Mouse (Mus musculus) liver, adult 10 weeks (tissue): ENCODE data around the gene Olfr905. TPM values are rescaled to one million over a fixed set of nuclear protein-coding genes. Genes with fewer than 3 reads are reported as not detected.

Experiments used
- polyA plus RNA-seq: library from polyadenylated mRNA; stranded (reverse); fragments of 350-450 nt; fragmentation: Illumina TruSeq; extraction: RNeasy Lipid Tissue Mini Kit (QIAGEN cat#74804); gene quantifications from one replicate; pipeline ENCODE4 v1.2.3, GENCODE M21; 2014; ENCODE audit warnings: low read depth, low replicate concordance

Olfr905 gene
- polyA plus RNA-seq, result not detected

DNA sequence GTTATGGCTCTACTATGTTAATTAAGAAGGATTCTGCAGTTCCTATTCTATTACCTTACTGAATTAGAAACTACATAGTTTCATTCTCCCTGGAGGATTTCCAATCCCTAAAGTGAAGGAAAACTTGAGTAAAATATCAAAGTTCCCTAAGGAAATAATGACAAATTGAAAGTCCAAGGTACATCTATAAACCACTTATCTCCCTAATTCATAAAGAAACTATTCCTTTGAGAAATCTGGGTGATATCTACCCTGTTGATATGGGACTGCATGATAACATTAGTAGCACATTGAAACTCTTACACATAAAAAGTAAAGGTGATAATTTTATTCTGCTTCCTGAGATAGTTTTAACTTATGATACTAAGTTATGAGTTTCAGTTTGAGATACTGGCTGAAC, at the start of gene Olfr905:
Gene Olfr905, plus strand, starts transcription at position 301 of the 400 bp plus-strand sequence.

DNA sequence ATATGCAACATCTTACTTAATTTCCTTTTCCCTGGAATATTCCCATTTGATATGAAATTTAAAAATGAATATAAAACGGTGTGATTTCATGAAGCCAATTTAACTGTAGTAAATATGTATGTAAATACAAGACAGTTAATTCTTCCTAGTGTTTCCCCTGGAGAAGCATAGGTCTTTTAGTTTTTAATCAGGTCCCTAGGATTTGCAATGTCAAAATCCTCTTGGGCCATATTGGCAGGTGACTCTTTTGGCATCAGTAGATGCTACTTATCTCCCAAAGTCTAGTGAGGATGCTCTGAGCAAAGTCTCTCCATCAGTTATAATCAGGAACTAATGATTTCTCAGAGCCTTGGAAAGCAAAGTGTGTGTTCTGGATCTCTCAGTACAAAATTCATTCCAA, 41.8 kb upstream of the Olfr905 start, which contains the start of gene Olfr901:
Gene Olfr901, plus strand, starts transcription at position 301 of the 400 bp plus-strand sequence.

DNA sequence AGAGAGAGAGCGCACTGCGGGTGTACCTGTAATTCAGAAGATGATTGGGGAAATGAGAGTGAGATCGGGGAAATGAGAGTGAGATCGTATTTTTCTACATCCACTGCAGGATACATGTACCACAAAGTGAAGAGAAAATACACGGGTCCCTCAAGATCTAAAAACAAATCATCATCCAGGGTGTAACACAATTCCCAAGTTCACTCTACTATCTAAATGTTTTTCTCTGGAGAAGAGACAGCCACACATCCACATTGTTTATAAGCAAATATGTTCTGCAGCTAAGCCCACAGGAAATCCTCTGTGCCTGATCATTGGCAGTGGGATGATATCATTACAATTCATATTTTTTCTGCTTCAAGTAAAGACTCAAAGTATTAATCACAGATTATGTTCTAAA, 23.6 kb upstream of the Olfr905 start, which contains the start of gene Olfr902:
Gene Olfr902, plus strand, starts transcription at position 301 of the 400 bp plus-strand sequence.

GRCm38 (mm10) chr9:38462844-38463243, 8.1 kb upstream of the Olfr905 start, which contains the start of gene Olfr904:
Gene Olfr904, plus strand, starts transcription at chr9:38463144.

DNA sequence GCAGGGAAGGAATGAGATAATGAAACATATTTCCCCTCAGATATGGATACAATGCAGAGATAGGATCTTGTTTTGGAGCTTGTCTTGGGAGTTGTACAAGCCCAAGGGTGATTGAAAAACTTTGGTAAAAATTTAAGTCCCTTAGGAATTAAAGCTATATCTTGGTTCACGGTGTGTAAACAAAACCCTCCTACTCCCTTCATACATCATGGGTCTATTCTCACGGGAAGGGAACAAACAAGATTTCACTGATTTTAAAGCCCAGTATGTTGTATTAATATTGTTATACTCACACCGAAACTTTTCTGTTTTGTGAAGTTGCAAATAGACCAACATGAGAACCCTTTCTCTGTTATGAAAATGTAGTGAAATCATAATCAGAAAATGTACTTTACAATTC, 15.9 kb downstream of the Olfr905 start, which contains the start of gene Olfr906:
Gene Olfr906, plus strand, starts transcription at position 301 of the 400 bp plus-strand sequence.

DNA sequence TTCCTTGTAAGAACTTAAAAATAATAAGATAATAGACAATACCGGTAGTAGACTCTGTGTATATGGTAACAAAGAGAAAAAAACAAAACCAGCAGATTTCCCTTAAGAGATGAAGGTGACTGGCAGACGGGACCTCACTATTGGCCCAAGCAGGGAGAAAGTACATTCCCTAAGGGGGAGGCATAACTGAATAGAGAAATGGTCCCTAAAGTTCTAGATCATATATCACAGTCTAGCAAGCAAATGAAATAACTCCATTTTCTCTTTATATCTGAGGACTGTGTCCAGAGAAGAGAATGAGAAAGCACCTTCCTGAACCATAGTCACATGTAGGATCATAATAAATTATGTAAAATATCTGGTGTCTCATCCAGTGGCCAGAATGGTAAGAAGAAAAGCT, 24.6 kb downstream of the Olfr905 start, which contains the start of gene Olfr907:
Gene Olfr907, plus strand, starts transcription at position 301 of the 400 bp plus-strand sequence.

DNA sequence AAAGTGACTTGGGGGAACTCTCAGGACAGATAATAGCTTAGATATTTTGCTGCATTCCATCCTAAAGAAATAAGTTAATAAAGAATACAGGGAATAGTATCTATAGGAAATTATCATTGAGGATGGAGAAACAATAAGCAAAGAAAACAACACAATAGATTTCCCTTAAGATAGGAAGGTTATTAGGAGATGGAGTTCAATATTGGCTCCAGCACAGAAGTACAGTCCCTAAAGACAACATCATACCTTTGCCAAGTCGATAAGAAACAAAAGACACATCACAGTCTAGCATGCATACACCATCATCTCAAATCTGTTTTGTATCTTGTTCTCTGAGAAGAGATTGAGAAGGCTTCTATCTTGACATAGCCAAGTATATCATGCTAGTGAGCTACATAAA, 50.4 kb downstream of the Olfr905 start, which contains the start of gene Olfr911-ps1:
Gene Olfr911-ps1, plus strand, starts transcription at position 301 of the 400 bp plus-strand sequence.

Other genes with a start within 250 kb of the Olfr905 start
- gene Olfr143, start 218.3 kb upstream of the Olfr905 start, polyA plus RNA-seq, result not detected
- gene Olfr895, start 203.3 kb upstream of the Olfr905 start, polyA plus RNA-seq, result not detected
- gene Olfr896-ps1, start 180.0 kb upstream of the Olfr905 start, polyA plus RNA-seq, result not detected
- not detected for gene Olfr25, start 142.0 kb upstream of the Olfr905 start, polyA plus RNA-seq
- not detected for gene Olfr898, start 122.7 kb upstream of the Olfr905 start, polyA plus RNA-seq
- gene Olfr250, start 104.2 kb upstream of the Olfr905 start, polyA plus RNA-seq, result not detected
- not detected for gene Olfr251, start 94.0 kb upstream of the Olfr905 start, polyA plus RNA-seq
- not detected for gene Olfr147, start 69.4 kb upstream of the Olfr905 start, polyA plus RNA-seq
- gene Olfr901, start 41.7 kb upstream of the Olfr905 start, polyA plus RNA-seq, result not detected
- gene Olfr902, start 23.5 kb upstream of the Olfr905 start, polyA plus RNA-seq, result not detected
- gene Olfr904, start 8.0 kb upstream of the Olfr905 start, polyA plus RNA-seq, result not detected
- gene Olfr906, start 16.0 kb downstream of the Olfr905 start, polyA plus RNA-seq, result not detected
- not detected for gene Olfr907, start 24.7 kb downstream of the Olfr905 start, polyA plus RNA-seq
- gene Olfr911-ps1, start 50.5 kb downstream of the Olfr905 start, polyA plus RNA-seq, result not detected
- not detected for gene Olfr910, start 66.7 kb downstream of the Olfr905 start, polyA plus RNA-seq
- gene Olfr912, start 109.1 kb downstream of the Olfr905 start, polyA plus RNA-seq, result not detected
- not detected for gene Olfr913, start 121.7 kb downstream of the Olfr905 start, polyA plus RNA-seq
- gene Olfr914, start 134.0 kb downstream of the Olfr905 start, polyA plus RNA-seq, result not detected
- gene Olfr916, start 188.8 kb downstream of the Olfr905 start, polyA plus RNA-seq, result not detected
- gene Olfr917, start 194.7 kb downstream of the Olfr905 start, polyA plus RNA-seq, result not detected
- not detected for gene Olfr918, start 203.5 kb downstream of the Olfr905 start, polyA plus RNA-seq
- gene Olfr919, start 232.6 kb downstream of the Olfr905 start, polyA plus RNA-seq, result not detected
- gene Vwa5a, start 247.2 kb downstream of the Olfr905 start, polyA plus RNA-seq, result 32.5 TPM